Mouse (Mus musculus) MEL (cell line): ENCODE data around the gene Gmppb. TPM values are rescaled to one million over a fixed set of nuclear protein-coding genes. Genes with fewer than 3 reads are reported as not detected.
A peak's percentile ranks its signal among the peaks of the same experiment; 100 is the strongest.

Experiments
- DNase-seq: peaks from one replicate; pipeline ENCODE4 v3.0.0; 2011; ENCODE audit warnings: low read depth, low spot score
- H3K27ac ChIP-seq: 2 replicates; pipeline ENCODE4 v1.5.1; 2012; ENCODE audit warnings: low read depth, mild to moderate bottlenecking, control low read depth, low read length, moderate library complexity; ENCODE audit not compliant: control insufficient read depth
- H3K27me3 ChIP-seq, 2 experiments: fragments of 150-350 bp in 1 of 2; sonication (generic) in 1 of 2; 2 replicates each; pipeline ENCODE4 v1.6.1; 2012; ENCODE audit warnings: low read length in 2 of 2, mild to moderate bottlenecking in 2 of 2, improper control_type of control experiment in 1 of 2, moderate library complexity in 1 of 2; ENCODE audit not compliant: insufficient read depth in 2 of 2, control insufficient read depth in 1 of 2
- H3K36me3 ChIP-seq, 2 experiments: 2 replicates each; pipeline ENCODE4 v1.6.1; 2012 to 2014; ENCODE audit warnings: low read length in 2 of 2, improper control_type of control experiment in 1 of 2, inconsistent platforms in 1 of 2, mild to moderate bottlenecking in 1 of 2; ENCODE audit not compliant: insufficient read depth in 2 of 2, control insufficient read depth in 1 of 2
- H3K4me1 ChIP-seq, 2 experiments: fragments of 150-350 bp in 1 of 2; sonication (generic) in 1 of 2; 2 replicates each; pipeline ENCODE4 v1.6.1; 2012; ENCODE audit warnings: low read length in 2 of 2, improper control_type of control experiment in 1 of 2, mild to moderate bottlenecking in 1 of 2; ENCODE audit not compliant: insufficient read depth in 2 of 2, control insufficient read depth in 1 of 2
- H3K4me3 ChIP-seq, 2 experiments: fragments of 150-350 bp in 1 of 2; sonication (generic) in 1 of 2; 2 replicates each; pipeline ENCODE4 v1.5.1; 2012; ENCODE audit warnings: low read depth in 2 of 2, low read length in 2 of 2, mild to moderate bottlenecking in 2 of 2, moderate library complexity in 2 of 2, control low read depth in 1 of 2, improper control_type of control experiment in 1 of 2; ENCODE audit not compliant: control insufficient read depth in 1 of 2, insufficient read depth in 1 of 2
- H3K79me2 ChIP-seq: 2 replicates; pipeline ENCODE4 v1.6.1; 2012; ENCODE audit warnings: mild to moderate bottlenecking, low read length, moderate library complexity; ENCODE audit not compliant: control insufficient read depth, poor library complexity, insufficient read depth
- H3K9ac ChIP-seq: 2 replicates; pipeline ENCODE4 v1.6.1; 2012; ENCODE audit warnings: low read depth, mild to moderate bottlenecking, control low read depth, low read length, moderate library complexity; ENCODE audit not compliant: control insufficient read depth, poor library complexity, severe bottlenecking
- H3K9me3 ChIP-seq: fragments of 150-350 bp; sonication (generic); replicated peaks from 2 replicates; pipeline ENCODE4 v1.6.1; 2012; ENCODE audit warnings: mild to moderate bottlenecking, low read length, improper control_type of control experiment, moderate library complexity; ENCODE audit not compliant: insufficient read depth
- CTCF ChIP-seq, 3 experiments: IDR thresholded peaks in 2 of 3; conservative IDR thresholded peaks in 1 of 3; 2 replicates each; pipeline ENCODE4 v1.5.1; 2011 to 2012; ENCODE audit warnings: low read length in 3 of 3, low read depth in 2 of 3, mild to moderate bottlenecking in 2 of 3, improper control_type of control experiment in 1 of 3, inconsistent platforms in 1 of 3, mixed read lengths in 1 of 3, moderate library complexity in 1 of 3; ENCODE audit not compliant: control insufficient read depth in 1 of 3, insufficient read depth in 1 of 3, poor library complexity in 1 of 3, severe bottlenecking in 1 of 3
- EP300 ChIP-seq, 2 experiments: IDR thresholded peaks; 2 replicates each; pipeline ENCODE4 v1.6.1; 2011; ENCODE audit warnings: improper control_type of control experiment in 2 of 2, low read length in 2 of 2, low read depth in 1 of 2, mild to moderate bottlenecking in 1 of 2
- ETS1 ChIP-seq: IDR thresholded peaks from 2 replicates; pipeline ENCODE4 v1.6.1; 2012; ENCODE audit warnings: low read depth, mild to moderate bottlenecking, inconsistent platforms, low read length, improper control_type of control experiment, moderate library complexity
- GATA1 ChIP-seq: IDR thresholded peaks from 2 replicates; pipeline ENCODE4 v1.6.1; 2011; ENCODE audit warnings: low read depth, low read length, improper control_type of control experiment
- HCFC1 ChIP-seq: IDR thresholded peaks from 2 replicates; pipeline ENCODE4 v1.6.1; 2012; ENCODE audit warnings: low read depth, mild to moderate bottlenecking, inconsistent platforms, low read length, improper control_type of control experiment, moderate library complexity
- JUND ChIP-seq: IDR thresholded peaks from 2 replicates; pipeline ENCODE4 v1.6.1; 2011; ENCODE audit warnings: low read depth, mild to moderate bottlenecking, improper control_type of control experiment, low read length
- KAT2A ChIP-seq: conservative IDR thresholded peaks from 2 replicates; pipeline ENCODE4 v1.6.1; 2012; ENCODE audit warnings: low read depth, low read length, improper control_type of control experiment, inconsistent platforms
- MEF2A ChIP-seq: IDR thresholded peaks from 2 replicates; pipeline ENCODE4 v1.6.1; 2014; ENCODE audit warnings: low read depth, mild to moderate bottlenecking, inconsistent platforms, low read length, improper control_type of control experiment; ENCODE audit not compliant: poor library complexity, insufficient replicate concordance, severe bottlenecking; ENCODE audit errors: extremely low read depth
- MYB ChIP-seq: IDR thresholded peaks from 2 replicates; pipeline ENCODE4 v1.6.1; 2011; ENCODE audit warnings: mild to moderate bottlenecking, low read depth, low read length, improper control_type of control experiment
- SIN3A ChIP-seq: IDR thresholded peaks from 2 replicates; pipeline ENCODE4 v1.6.1; 2012; ENCODE audit warnings: low read length, improper control_type of control experiment, inconsistent platforms
- SMC3 ChIP-seq: IDR thresholded peaks from 2 replicates; pipeline ENCODE4 v1.6.1; 2011; ENCODE audit warnings: low read depth, low read length, improper control_type of control experiment
- TBP ChIP-seq: IDR thresholded peaks from 2 replicates; pipeline ENCODE4 v1.8.0; 2011; ENCODE audit warnings: low read depth, low read length, improper control_type of control experiment
- polyA plus RNA-seq, 2 experiments: library from polyadenylated mRNA; stranded (reverse) in 1 of 2; unstranded in 1 of 2; fragments of >175 nt in 1 of 2; fragments of >200 nt in 1 of 2; gene quantifications; 2 replicates each; pipeline versions ENCODE4 v1.2.1 to v1.2.4; 2012; ENCODE audit warnings: low replicate concordance in 2 of 2, low read depth in 1 of 2; ENCODE audit not compliant: insufficient read length in 2 of 2, insufficient read depth in 1 of 2, missing spikeins in 1 of 2
- total RNA-seq: library from RNA; depleted of rRNA; stranded (reverse); fragments of 300-350 nt; gene quantifications from 2 replicates; pipeline ENCODE4 v1.2.3, GENCODE M21; 2012

Gene Gmppb
- total and polyA plus RNA-seq, 3 experiments: 26.2 to 38.1 TPM; not detected in 1

GRCm38 (mm10) chr9:108032126-108032525 lies 16.9 kb upstream of the Gmppb start:
- Histone ChIP-seq H3K4me3 (no peak overlapping the region), H3K27ac (no peak overlapping the region), H3K4me1 (peaks cover 5 to 21% of the 10 kb centered on the region in 2 experiments), H3K9me3 (no peaks in the 10 kb centered on the region), H3K27me3 (no peaks in the 10 kb centered on the region)
- no peak for TF ChIP-seq HCFC1
- TF ChIP-seq MEF2A: no peak
- TF ChIP-seq CTCF (IDR thresholded peaks at IDR 0.05 in 2 of 3, conservative IDR thresholded peaks at IDR 0.05 in 1 of 3; ENCODE audit: control insufficient read depth in 1 of 3, insufficient read depth in 1 of 3, low read depth in 2 of 3, low read length in 3 of 3, poor library complexity in 1 of 3, severe bottlenecking in 1 of 3): no peak
- no peak for TF ChIP-seq SMC3
- no peak for TF ChIP-seq MYB
- TF ChIP-seq, all 39 proteins: peak for 0
- no peak overlapping the region for H3K9ac ChIP-seq
- no peaks in the 10 kb centered on the region; the same call in 1 of the 2 replicates for H3K79me2 ChIP-seq
- DNase-seq: no peak
- peaks cover 22 to 26% of the 10 kb centered on the region in 2 experiments for H3K36me3 ChIP-seq

GRCm38 (mm10) chr9:108035331-108036156 lies 13.5 kb upstream of the Gmppb start:
- no peaks in the 10 kb centered on the region for H3K79me2 ChIP-seq
- H3K36me3 ChIP-seq: peaks cover 17 to 22% of the 10 kb centered on the region in 2 experiments
- H3K9ac ChIP-seq: peak overlapping the region; percentile 21
- peak overlapping the region; percentile 88 for H3K27ac ChIP-seq
- no peaks in the 10 kb centered on the region for H3K27me3 ChIP-seq
- TF ChIP-seq EP300 (IDR thresholded peaks at IDR 0.05; ENCODE audit: low read depth in 1 of 2, low read length in 2 of 2) (peak in 1 of 2 experiments; percentile 54; a peak in 3 of 4 replicates), ETS1 (peak; percentile 14; the same call in 1 of the 2 replicates), KAT2A (no peak), CTCF (IDR thresholded peaks at IDR 0.05 in 2 of 3, conservative IDR thresholded peaks at IDR 0.05 in 1 of 3; ENCODE audit: control insufficient read depth in 1 of 3, insufficient read depth in 1 of 3, low read depth in 2 of 3, low read length in 3 of 3, poor library complexity in 1 of 3, severe bottlenecking in 1 of 3) (peak in 2 of 3 experiments; percentile 32; a peak in 3 of 6 replicates), SIN3A (0 out of 2 replicates have a peak, but pooled peaks have one; percentile 10), GATA1 (peak; percentile 58; the same call in 1 of the 2 replicates), TBP (0 out of 2 replicates have a peak, but pooled peaks have one; percentile 11), JUND (no peak)
- TF ChIP-seq, all 39 proteins: peak for 6
- peak; percentile 66 for DNase-seq
- Histone ChIP-seq H3K9me3 (no peaks in the 10 kb centered on the region), H3K4me1 (peaks cover 5 to 21% of the 10 kb centered on the region in 2 experiments), H3K4me3 (no peak overlapping the region)
